Mouse (Mus musculus): ENCODE measurements around the gene Vgll4.

Vgll4 gene

GRCm38 (mm10) chr6:114969213-114970120 lies at the start of gene Vgll4:
Vgll4 (minus strand) TSS chr6:114969994.
- DNase-seq (ENCODE audit: low spot score), result peak; percentile 76

- no peak for DNase-seq (ENCODE audit: low spot score)
Observed at GRCm38 (mm10) chr6:115015461-115015860, 45.7 kb upstream of the Vgll4 start.

DNA sequence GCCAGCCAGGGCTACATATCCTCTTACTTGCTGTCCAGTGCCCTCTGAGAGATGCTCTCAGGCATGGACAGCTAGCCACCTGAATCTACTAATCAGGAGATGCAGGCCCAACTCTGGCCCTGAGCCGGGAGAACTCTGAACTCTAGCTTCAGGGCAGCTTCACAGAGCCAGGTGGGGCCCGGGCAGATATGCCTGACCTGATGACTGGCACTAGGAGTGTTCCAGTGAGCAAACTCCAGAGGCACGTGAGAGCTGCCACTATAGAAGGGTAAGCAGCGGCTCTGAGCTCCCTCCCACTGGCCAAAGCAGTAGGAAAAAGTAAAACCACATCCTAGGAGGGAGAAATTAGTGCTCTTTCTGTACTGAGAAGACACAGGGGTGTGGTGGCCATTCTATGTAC lies 43.8 kb upstream of the Vgll4 start:
- DNase-seq (ENCODE audit: low spot score), result no peak

DNA sequence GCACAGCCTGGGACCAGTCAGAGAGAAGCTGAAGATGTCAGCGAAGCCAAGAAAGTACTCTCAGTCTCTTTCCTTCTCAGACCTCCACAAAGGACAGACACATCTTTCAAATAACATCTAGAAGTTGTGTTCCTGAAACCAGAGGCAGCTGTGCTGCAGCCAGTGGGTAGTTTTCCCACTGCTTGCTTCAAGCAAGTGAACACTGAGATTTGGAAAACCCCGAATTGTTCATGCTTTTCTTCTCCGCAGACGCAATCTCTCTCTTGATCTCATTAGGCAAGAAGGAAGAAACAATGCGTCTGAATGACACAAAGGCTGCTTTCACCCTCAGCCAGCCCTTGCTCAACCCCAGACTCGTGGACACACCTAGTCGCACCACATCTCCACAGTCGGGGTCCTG lies 42.0 kb upstream of the Vgll4 start:
- DNase-seq (ENCODE audit: low spot score), result no peak

GRCm38 (mm10) chr6:115010815-115011214 lies 41.0 kb upstream of the Vgll4 start:
- no peak for DNase-seq (ENCODE audit: low spot score)

DNA sequence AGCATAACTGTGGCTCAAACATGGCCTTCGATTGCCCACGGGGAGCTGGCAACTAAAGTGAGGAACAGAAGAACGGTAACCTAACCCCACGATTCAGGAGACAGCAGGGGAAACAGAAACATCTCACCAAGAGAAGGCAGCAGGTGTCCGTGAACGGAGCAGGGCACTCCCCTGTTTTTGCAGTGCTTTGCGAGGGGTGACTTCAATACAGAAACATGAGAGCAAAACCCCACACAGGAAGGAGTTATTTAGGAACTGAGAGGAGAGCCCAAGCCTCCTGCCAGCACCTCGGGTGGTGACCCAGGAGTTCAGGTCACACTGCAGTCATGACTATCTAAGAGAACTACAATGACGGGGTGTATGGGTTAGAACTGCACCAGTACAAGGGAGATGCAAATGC lies 40.5 kb upstream of the Vgll4 start:
- DNase-seq (ENCODE audit: low spot score), result no peak

DNA sequence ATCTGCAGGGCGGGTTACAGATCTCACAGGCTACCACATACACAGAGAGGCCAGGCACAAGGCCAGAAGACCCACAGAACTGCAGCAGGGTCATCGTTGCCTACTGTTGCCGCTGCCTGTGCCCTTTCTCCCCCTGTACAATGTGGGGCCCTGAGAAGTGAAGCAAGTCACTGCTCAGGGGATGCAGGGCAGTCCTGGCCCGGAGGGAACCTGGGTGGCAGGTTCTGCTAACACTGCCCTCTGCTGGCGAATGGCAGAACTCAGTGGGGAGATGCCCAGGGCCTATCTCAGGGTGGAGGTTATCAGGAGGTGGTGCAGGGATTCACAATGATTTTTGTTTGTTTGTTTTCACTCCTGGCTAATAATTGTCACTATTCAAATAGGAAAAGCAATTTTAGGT lies 37.9 kb upstream of the Vgll4 start:
- DNase-seq (ENCODE audit: low spot score), result peak; percentile 87

DNA sequence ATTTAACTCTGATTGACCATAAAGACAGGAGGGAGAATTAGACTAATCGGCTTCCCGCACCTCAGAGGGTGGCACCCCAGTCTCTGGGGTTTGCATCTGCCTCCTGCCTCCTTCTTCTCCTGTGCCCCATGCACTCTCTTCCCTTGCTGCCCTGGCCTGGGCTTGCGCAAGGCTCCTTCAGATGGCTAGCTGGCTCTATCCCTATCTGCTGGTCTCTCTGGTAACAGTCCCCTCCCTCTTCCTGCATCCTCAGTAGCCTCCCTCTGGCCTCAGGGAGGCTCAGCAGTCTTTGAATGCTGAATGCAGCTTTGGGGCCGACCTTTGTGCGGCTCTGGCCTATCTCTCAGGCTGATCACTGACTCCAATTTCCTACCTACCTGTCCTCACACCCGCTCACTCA lies 37.2 kb upstream of the Vgll4 start:
- peak; percentile 52 for DNase-seq (ENCODE audit: low spot score)

GRCm38 (mm10) chr6:115006065-115006464 lies 36.3 kb upstream of the Vgll4 start:
- DNase-seq (ENCODE audit: low spot score), result no peak

- DNase-seq (ENCODE audit: low spot score), result no peak
Observed at GRCm38 (mm10) chr6:115005351-115005890, 35.6 kb upstream of the Vgll4 start.

GRCm38 (mm10) chr6:115004636-115005035 lies 34.8 kb upstream of the Vgll4 start:
- no peak for DNase-seq (ENCODE audit: low spot score)

DNA sequence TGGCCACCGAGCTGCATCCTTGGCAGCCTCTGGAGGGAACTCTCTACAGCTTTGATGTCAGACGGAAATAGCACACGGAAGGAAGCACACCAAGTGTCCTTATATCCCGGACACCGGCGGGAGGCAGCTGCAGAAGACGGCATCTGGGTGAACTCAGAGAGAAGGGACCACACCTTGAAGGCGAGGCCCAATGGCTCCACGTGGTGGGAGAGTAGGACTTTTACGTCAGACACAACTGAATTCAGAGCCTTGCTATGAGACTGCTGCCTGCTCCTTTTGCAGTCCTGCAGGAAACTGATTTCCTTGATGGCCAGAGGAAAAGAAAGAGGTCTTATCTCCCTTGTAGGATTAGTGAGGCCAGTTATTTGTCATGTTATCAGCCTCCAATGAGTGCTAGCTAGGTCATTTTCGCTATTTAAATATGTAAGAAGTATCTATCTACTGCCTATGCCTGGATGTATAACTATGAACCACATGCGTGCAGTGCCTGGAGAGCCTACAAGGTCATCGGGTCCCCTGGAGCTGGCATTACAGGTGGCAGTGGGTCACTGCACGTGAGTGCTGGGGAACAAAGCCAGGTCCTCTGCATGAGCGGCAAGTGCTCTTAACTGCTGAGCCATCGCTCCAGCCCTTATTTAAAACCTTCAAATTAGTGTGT lies 28.7 kb upstream of the Vgll4 start:
- DNase-seq (ENCODE audit: low spot score), result no peak

- peak; percentile 52 for DNase-seq (ENCODE audit: low spot score)
Observed at GRCm38 (mm10) chr6:114997471-114997870, 27.7 kb upstream of the Vgll4 start.

- DNase-seq (ENCODE audit: low spot score), result no peak
Observed at GRCm38 (mm10) chr6:114996910-114997309, 27.1 kb upstream of the Vgll4 start.

DNA sequence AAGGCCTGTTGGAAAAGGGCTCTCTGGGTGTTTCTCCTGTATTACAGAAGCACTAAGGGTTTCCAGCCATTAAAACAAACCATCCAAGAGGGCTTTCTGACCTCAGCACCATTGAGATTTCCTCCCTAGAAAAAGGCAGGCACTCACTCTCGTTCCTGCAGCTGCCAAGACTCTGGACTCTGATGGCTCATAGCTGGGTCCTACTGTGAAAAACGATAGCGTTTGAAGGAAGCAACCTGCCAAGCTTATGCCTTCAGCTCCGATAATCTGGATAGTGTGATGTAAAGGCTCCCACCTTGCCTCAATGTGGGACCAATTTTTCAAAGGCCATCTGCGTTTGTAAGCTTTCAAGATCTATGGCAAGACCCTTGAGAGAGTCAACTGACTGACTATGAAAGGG lies 24.3 kb upstream of the Vgll4 start:
- DNase-seq (ENCODE audit: low spot score), result no peak

GRCm38 (mm10) chr6:114993659-114994058 lies 23.9 kb upstream of the Vgll4 start:
- no peak for DNase-seq (ENCODE audit: low spot score)

DNA sequence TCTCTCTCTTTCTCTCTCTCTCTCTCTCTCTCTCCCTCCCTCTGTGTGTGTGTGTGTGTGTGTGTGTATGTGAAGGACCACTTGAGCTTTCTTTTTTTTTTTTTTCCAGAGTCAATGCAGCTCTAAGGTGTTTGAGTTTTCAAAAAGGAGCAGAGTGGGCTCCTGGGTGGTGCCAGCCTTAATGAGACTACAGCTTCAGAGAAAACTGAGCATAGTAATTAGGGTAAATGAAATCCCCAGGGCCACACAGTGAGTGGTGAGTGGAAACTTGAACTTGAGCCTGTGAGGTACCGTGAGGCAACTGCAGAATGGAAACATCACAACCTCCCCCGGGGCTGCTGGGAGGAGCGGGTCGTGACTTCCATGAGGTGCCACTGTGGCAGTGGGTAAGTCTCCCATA lies 22.1 kb upstream of the Vgll4 start:
- no peak for DNase-seq (ENCODE audit: low spot score)

DNA sequence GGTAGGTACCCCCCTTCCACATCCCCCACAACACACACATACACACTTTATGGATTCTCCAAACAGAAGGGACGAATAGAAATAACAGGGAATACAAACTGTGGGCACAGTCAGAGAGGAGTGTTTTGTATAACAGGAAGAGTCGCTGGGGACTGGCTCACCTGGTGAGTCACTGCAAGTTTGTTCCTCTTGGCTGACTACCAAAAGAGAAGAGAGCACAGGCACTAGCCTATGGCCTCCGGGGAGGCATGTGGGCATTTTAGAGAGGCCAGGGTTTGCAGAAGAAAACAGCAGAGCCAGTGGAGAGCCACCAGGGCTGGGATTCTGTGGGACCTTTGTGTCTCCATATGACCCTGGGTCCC lies 18.8 kb upstream of the Vgll4 start:
- no peak for DNase-seq (ENCODE audit: low spot score)

GRCm38 (mm10) chr6:114987966-114988618 lies 18.3 kb upstream of the Vgll4 start:
- DNase-seq (ENCODE audit: low spot score), result no peak

- no peak for DNase-seq (ENCODE audit: low spot score)
Observed at GRCm38 (mm10) chr6:114982671-114983070, 12.9 kb upstream of the Vgll4 start.

DNA sequence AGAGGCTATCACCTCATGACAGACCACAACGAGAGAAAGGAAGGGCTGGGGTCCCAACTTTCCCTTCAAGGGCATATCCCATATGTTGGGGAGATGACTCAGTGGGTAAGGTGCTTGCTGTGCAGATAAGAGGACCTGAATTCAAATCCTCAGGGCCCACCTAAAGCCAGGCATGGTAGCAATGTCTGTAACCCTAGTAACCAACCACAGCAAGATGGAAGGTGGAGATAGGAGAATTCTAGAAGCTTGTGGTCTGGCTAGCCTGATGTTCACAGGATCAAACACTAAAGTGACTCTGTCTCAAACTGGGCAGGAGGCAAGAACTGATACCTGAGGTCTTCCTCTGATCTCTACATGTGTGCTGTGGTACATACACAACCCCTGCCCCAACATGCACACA lies 9.9 kb upstream of the Vgll4 start:
- DNase-seq (ENCODE audit: low spot score), result no peak

DNA sequence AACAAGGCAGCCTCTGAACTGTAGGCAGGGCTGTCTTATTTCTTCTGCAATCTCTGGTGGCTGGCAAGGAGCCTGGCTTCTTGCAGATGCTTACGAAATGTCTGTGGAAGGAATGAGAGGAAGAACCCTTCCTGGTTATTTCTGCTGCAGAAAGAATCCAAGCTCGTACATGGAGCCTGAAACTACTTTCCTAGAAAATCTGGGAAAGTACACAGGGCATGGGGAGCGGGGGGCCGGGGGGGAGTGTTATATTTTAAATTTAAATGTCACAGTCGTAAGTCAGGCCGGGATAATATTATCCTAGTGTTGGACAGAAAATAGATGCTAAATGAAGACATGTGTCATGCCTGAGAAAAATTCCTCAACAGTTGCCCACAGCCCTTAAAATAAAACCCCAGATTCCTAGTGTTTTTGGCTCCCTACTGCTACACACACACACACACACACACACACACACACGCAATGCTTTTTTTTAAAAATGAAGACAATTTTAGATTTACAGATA lies 7.2 kb upstream of the Vgll4 start:
- DNase-seq (ENCODE audit: low spot score), result no peak

GRCm38 (mm10) chr6:114974331-114974730 lies 4.5 kb upstream of the Vgll4 start:
- no peak for DNase-seq (ENCODE audit: low spot score)
